Mouse (Mus musculus) midbrain, embryonic 10.5 days (tissue): ENCODE measurements around the gene Cdk2ap1. TPM values are rescaled to one million over a fixed set of nuclear protein-coding genes. Genes with fewer than 3 reads are reported as not detected.
"Not testable (repeated sequence)": the region's sequence is repeated elsewhere in the genome, so short reads cannot be mapped to it uniquely, and the experiment has no call there.

Source experiments
- DNase-seq: peaks from one replicate; pipeline ENCODE4 v3.0.0-alpha.2; 2017; ENCODE audit warnings: low spot score
- H3K27ac ChIP-seq: fragments of 300-500 bp; sonication (generic); replicated peaks from 2 replicates; pipeline ENCODE4 v1.5.1; 2016; ENCODE audit warnings: mild to moderate bottlenecking
- H3K27me3 ChIP-seq: fragments of 300-500 bp; sonication (generic); 2 replicates; pipeline ENCODE4 v1.6.1; 2016; ENCODE audit warnings: low read depth, mild to moderate bottlenecking; ENCODE audit not compliant: poor library complexity, severe bottlenecking
- H3K36me3 ChIP-seq: fragments of 300-500 bp; sonication (generic); 2 replicates; pipeline ENCODE4 v1.6.1; 2016; ENCODE audit warnings: mild to moderate bottlenecking, moderate library complexity
- H3K4me1 ChIP-seq: fragments of 300-500 bp; sonication (generic); 2 replicates; pipeline ENCODE4 v1.6.1; 2016
- H3K4me3 ChIP-seq: fragments of 300-500 bp; sonication (generic); 2 replicates; pipeline ENCODE4 v1.5.1; 2016; ENCODE audit warnings: mild to moderate bottlenecking, moderate library complexity
- H3K9me3 ChIP-seq: fragments of 300-500 bp; sonication (generic); replicated peaks from 2 replicates; pipeline ENCODE4 v1.6.1; 2016; ENCODE audit warnings: mild to moderate bottlenecking
- WGBS: fragments of 180-500 bp; shearing (Covaris S2); methylation state at CpG from one replicate; pipeline ENCODE4 v1.1.7; 2016; 5-methylcytosine and 5-hydroxymethylcytosine counted together
- polyA plus RNA-seq: library from polyadenylated mRNA; unstranded; fragments of >200 nt; fragmentation: Nextera tagmentation; extraction: Ambion mirVana; gene quantifications from 2 replicates; pipeline ENCODE4 v1.2.1, GENCODE M21; 2016

Gene Cdk2ap1
- polyA plus RNA-seq, 1 experiment from 2014 or later = 61.6 TPM

DNA sequence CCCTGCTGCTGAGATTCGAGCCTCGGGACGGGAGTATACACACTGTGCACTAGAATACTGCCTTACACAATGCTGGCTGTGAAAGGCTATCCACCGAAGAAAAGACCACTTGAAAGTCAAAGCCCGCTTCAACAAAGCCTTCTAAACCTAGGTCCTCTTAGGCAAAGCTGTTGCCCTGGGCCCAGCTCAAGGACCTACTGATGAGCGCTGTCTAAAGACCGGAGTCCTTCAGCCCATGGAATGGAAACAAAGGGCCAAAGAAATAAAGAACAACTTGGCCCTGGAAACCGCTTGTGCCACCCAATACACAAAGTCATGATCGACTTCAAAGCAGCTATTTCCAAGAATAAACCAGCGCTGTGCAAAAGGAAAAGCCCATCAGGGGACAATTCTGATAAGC lies 53.7 kb downstream of the Cdk2ap1 start:
- 77% methylated on average over 10 of the region's 10 CpGs for WGBS
- Histone ChIP-seq H3K36me3 (peaks cover 98% of the 10 kb centered on the region), H3K4me3 (no peak overlapping the region), H3K4me1 (no peaks in the 10 kb centered on the region), H3K9me3 (peaks cover 10% of the 10 kb centered on the region), H3K27me3 (peaks cover 14% of the 10 kb centered on the region), H3K27ac (no peak overlapping the region)
- DNase-seq = no peak

DNA sequence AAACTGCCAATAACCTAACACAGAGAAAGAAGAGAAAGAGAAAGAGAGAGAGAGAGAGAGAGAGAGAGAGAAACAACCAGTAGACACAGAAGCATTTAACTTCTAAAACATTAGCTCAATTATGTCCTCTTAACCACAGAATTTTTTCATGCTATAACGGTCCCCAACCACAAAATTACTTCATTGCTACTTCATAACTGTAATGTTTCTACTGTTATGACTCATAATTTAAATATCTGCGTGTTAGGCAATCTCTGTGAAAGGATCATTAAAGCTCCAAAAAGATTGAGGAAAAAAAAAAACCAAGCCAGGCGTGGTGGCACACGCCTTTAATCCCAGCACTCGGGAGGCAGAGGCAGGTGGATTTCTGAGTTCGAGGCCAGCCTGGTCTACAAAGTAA lies 60.0 kb downstream of the Cdk2ap1 start:
- 95% methylated on average over 6 of the region's 6 CpGs for WGBS
- not testable (repeated sequence) for H3K4me1 ChIP-seq, H3K4me3 ChIP-seq, H3K27ac ChIP-seq, H3K9me3 ChIP-seq, DNase-seq
- peaks cover 14% of the 10 kb centered on the region for H3K27me3 ChIP-seq
- peaks cover 89% of the 10 kb centered on the region for H3K36me3 ChIP-seq

DNA sequence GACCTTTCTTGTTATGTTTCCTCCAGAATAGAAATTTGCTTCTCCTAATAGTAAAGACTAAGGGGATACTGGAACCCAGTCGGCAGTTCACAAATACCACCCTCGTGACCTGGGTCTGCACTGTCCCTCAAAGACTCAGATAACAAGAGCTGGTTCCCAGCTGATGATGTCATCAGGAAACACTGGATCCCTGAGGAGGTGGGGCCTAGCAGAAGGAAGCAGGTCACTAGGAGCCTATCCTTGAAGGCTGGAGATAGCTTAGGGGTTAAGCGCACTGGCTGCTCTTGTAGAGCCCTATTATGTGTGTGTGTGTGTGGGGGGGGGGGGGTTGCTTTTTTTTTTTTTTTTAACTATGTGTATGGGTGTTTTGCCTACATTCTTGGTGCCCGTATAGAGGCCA lies 62.8 kb downstream of the Cdk2ap1 start:
- 74% methylated on average over 4 of the region's 4 CpGs for WGBS
- Histone ChIP-seq H3K4me3 (no peak overlapping the region), H3K27ac (no peak overlapping the region), H3K36me3 (peaks cover 88% of the 10 kb centered on the region), H3K4me1 (no peaks in the 10 kb centered on the region), H3K9me3 (no peaks in the 10 kb centered on the region), H3K27me3 (no peaks in the 10 kb centered on the region)
- DNase-seq = no peak

DNA sequence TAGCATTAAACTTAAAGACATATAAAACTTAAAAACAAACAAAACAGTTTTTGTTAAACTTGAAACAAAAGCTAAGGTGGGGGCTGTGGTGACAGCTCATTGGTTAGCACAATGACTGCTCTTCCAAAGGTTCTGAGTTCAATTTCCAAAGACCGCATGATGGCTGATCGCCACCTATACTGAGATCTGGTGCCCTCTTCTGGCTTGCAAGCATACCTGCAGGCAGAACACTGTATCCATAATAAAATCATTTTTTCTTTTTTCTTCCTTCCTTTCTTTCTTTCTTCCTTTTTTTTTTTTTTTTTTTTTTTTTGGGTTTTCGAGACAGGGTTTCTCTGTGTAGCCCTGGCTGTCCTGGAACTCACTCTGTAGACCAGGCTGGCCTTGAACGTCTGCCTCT lies 63.6 kb downstream of the Cdk2ap1 start:
- not testable (repeated sequence) for DNase-seq, H3K9me3 ChIP-seq, H3K27me3 ChIP-seq, H3K4me1 ChIP-seq, H3K4me3 ChIP-seq, H3K27ac ChIP-seq
- H3K36me3 ChIP-seq = peaks cover 87% of the 10 kb centered on the region
- WGBS = 71% methylated on average over 4 of the region's 4 CpGs

DNA sequence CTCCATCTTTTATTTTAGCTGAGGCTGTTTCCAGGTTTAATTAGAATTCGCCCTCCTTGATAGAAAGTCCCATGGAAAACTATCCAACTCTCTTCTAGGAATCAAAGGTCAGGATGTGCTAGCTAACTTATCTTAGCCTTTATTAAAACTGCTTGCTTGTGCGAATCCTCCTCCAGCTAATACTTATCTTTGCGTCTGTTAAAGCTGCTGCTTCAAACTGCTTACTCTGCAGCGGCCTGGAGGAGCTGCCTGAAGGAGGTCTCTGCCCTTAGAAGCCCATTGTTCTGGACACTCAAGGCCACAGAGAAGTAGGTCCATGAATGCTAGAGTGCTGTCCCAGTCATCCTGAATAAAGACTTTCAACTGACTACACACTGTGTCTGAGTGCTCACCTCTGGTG lies 66.4 kb downstream of the Cdk2ap1 start:
- H3K4me3 ChIP-seq = no peak overlapping the region
- 97% methylated on average over 4 of the region's 4 CpGs for WGBS
- H3K27me3 ChIP-seq = no peaks in the 10 kb centered on the region
- H3K36me3 ChIP-seq = peaks cover 94% of the 10 kb centered on the region
- H3K9me3 ChIP-seq = no peaks in the 10 kb centered on the region
- no peak overlapping the region for H3K27ac ChIP-seq
- H3K4me1 ChIP-seq = no peaks in the 10 kb centered on the region
- DNase-seq = no peak

Other genes starting within 250 kb of the Cdk2ap1 start
- 123 and 132 TPM in 2 replicates for gene Arl6ip4, start 247.0 kb downstream of the Cdk2ap1 start, polyA plus RNA-seq
- gene Pitpnm2, start 113.3 kb downstream of the Cdk2ap1 start, polyA plus RNA-seq = 2.9 and 4.0 TPM in 2 replicates
- gene Mphosph9, start 35.1 kb downstream of the Cdk2ap1 start, polyA plus RNA-seq = 16.2 and 18.5 TPM in 2 replicates
- gene 2810006K23Rik, start 35.0 kb downstream of the Cdk2ap1 start, polyA plus RNA-seq = 27.8 and 30.2 TPM in 2 replicates
- 90.3 and 94.8 TPM in 2 replicates for gene Sbno1, start 62.9 kb upstream of the Cdk2ap1 start, polyA plus RNA-seq
- gene Kmt5a, start 76.8 kb upstream of the Cdk2ap1 start, polyA plus RNA-seq = 36.3 and 37.5 TPM in 2 replicates
- gene Rilpl2, start 115.3 kb upstream of the Cdk2ap1 start, polyA plus RNA-seq = 22.4 and 24.9 TPM in 2 replicates
- gene Snrnp35, start 120.1 kb upstream of the Cdk2ap1 start, polyA plus RNA-seq = 35.1 and 35.5 TPM in 2 replicates
- gene Rilpl1, start 168.3 kb upstream of the Cdk2ap1 start, polyA plus RNA-seq = 20.2 and 22.7 TPM in 2 replicates
- gene Tmed2, start 177.6 kb upstream of the Cdk2ap1 start, polyA plus RNA-seq = 466 and 495 TPM in 2 replicates
- 18.4 and 19.1 TPM in 2 replicates for gene Ddx55, start 189.8 kb upstream of the Cdk2ap1 start, polyA plus RNA-seq
- 86.7 and 86.9 TPM in 2 replicates for gene Eif2b1, start 216.0 kb upstream of the Cdk2ap1 start, polyA plus RNA-seq
- 96.4 and 98.9 TPM in 2 replicates for gene Gtf2h3, start 216.1 kb upstream of the Cdk2ap1 start, polyA plus RNA-seq